Mouse (Mus musculus) spleen, adult 2 months (tissue): ENCODE data around the gene Klf15.

ENCODE experiments used
- CTCF ChIP-seq: fragments of 200-500 bp; IDR thresholded peaks from 2 replicates; pipeline ENCODE4 v1.5.1; 2011; ENCODE audit warnings: mild to moderate bottlenecking, inconsistent platforms; ENCODE audit not compliant: insufficient read depth, insufficient read length, insufficient replicate concordance; ENCODE audit errors: extremely low read depth
- POLR2A ChIP-seq: fragments of 200-500 bp; IDR thresholded peaks from 2 replicates; pipeline ENCODE4 v1.6.1; 2011; ENCODE audit warnings: low read depth, low read length, inconsistent platforms

- TF ChIP-seq POLR2A: no peak
- TF ChIP-seq CTCF: no peak
Measured at GRCm38 (mm10) chr6:90487531-90487930, 25.2 kb downstream of the Klf15 start.
